Mouse (Mus musculus) G1E (cell line): ENCODE results near the gene Rft1.

Experiments used
- CTCF ChIP-seq: IDR thresholded peaks from 2 replicates; pipeline ENCODE4 v1.5.1; 2012; ENCODE audit warnings: low read depth, low read length, inconsistent platforms, mixed read lengths
- POLR2AphosphoS5 ChIP-seq: IDR thresholded peaks from 2 replicates; pipeline ENCODE4 v1.6.1; 2012; ENCODE audit warnings: low read depth, low read length, inconsistent platforms; ENCODE audit not compliant: insufficient replicate concordance

GRCm38 (mm10) chr14:30671986-30672312 is 17.8 kb downstream of the Rft1 start:
- peak; percentile 70 for TF ChIP-seq CTCF
- no peak for TF ChIP-seq POLR2AphosphoS5
